Mouse (Mus musculus) brain, adult 2 months (tissue): ENCODE results near the gene Snrpf.
A peak's percentile ranks its signal among the peaks of the same experiment; 100 is the strongest.
"Not testable (repeated sequence)": the region's sequence is repeated elsewhere in the genome, so short reads cannot be mapped to it uniquely, and the experiment has no call there.

Experiments used
- DNase-seq: peaks from one replicate; pipeline ENCODE4 v3.0.0; 2011; ENCODE audit warnings: low read depth, low spot score

The Snrpf gene

DNA sequence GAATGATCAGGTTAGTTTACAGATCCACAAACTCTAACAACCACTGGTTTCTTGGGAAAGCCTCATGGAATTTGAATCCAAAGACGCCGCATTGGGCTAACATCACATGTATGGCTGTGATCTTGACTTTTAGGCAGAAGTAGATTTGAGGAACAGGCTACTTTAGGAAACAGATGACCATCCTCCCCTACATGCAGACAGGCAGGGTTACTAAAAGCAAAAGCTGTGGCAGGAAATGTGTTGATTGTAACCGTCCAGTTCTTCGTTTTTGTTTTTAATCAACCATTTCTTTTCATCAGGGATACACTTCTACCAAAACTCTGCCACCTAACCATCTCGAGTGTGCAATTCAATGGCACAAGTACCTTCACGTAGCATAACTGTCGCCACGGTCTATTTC, 13.5 kb downstream of the Snrpf start:
- DNase-seq, result no peak

DNA sequence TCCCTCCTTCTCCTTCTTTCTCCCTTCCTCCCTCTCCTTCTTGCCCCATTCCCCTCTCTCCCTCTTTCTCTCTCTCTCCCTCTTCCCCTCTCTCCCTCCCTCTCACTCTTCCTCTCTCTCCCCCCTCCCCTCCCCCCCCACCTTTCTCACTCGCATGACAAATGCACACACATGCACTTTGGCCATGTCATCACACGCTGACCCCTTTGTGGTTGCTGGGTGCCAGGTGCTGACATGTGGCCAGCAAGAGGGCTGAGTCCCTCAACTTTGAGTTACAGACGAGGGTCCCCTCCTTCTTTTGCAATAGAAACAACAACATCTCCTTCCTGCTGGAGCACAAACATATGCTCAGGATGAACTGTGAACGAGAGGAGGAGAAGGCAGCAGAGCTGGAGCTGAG, 14.5 kb downstream of the Snrpf start:
- no peak for DNase-seq

DNA sequence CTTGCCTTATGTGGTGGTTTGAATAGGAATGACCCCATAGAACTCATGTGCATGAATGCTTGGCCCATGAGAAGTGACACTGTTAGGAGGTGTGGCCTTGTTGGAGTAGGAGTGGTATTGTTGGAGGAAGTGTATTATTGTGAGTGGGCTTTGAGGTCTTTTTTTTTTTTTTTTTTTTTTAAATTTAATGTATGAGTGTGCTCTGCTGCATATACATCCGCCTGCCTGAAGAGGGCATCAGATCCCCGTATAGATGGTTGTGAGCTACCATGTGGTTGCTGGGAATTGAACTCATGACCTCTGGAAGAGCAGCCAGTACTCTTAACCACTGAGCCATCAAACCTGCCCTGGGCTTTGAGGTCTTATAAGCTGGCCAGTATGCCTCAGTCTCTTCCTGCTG, 17.3 kb downstream of the Snrpf start:
- no peak for DNase-seq

DNA sequence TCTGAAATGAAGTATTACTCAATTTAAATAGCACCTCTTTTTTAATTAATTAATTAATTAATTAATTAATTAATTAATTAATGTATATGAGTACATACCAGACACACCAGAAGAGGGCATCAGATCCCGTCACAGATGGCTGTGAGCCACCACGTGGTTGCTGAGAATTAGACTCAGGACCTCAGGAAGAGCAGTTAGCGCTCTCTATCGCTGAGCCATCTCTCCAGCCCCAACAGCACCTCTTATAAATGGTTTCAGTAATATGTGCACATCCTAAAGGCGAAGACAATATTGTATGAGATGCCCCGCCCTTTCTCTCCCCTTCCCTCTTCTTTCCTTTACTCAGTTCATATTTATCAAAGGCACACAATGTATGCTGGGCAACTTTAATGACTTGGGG, 20.8 kb downstream of the Snrpf start:
- DNase-seq, result no peak

DNA sequence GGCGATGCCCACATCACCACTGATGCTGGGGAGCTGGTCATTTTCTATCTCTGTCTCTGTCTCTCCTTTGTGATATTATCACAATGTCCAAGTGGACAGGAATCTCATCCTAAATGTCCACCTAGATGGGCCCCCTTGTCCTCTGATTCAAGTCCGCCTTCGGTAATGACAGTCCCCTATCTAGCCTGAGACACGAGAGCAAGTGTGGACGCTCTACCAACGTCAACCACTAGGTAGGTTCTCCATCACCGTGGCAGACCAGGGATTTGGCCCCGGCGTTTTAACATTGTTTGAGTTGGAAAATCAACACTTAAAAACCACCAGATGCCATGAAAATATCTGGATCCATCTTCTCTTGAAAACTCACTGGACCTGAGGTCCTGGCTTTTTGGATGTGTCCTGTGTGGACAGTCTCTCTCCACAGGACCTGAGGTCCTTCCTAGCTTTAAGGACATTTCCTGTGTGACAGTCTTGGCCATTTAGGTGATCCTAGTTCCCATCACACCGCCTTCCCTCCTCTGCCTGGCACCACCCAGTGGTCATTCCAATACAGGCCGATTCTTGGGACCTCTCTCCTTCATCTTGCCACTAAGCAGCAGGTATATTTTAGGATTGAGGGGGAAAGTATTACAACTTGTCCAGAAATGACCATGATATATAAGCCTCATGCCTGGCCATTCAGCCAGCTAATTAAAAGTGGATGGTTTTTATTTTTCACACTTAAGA, 21.5 kb downstream of the Snrpf start:
- no peak for DNase-seq

DNA sequence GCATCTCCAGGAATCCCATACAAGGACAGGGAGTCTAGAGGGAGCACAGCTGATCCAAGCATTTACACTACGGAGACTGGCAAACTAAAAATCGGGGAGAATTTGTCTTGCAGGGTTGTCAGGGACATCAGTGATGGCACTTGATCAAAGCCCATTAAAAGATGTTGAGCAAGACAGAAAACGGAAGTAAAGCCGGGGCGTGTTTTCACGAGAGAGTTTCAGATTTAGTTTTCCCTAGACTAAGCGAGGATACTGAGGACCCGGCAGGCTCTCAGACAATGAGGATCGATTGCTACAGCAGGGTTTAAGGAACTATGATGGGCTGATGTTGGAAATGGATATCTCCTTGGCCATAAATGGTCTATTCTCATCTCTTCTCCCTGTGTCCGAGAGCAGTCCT, 22.4 kb downstream of the Snrpf start:
- no peak for DNase-seq

DNA sequence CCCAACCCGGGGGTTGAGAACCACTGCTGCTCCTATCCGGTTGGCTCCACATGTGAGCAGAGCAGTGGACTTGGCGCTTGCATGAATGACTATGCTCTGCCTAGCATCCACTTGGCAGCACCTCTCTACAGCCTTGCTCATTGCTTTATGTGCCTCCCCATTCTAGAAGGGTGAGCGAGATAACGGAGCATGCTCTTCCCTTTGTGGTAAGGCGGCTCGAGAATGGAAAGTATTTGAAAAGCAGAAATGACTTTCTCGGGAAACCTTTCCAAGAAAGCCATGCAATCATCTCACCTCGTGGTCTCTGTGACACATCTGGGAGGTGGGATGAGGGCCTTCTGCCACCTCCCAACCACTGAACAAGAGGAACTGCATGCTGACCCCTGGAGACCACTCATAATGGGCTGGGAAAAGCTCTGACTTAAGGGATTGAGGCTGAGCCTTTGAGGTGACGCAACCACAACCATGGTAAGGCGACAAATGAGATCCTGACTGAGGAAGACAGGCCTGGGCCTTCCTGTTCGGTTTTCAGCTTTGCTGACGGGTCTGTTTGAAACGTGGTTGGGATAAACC, 24.9 kb downstream of the Snrpf start:
- DNase-seq, result no peak

DNA sequence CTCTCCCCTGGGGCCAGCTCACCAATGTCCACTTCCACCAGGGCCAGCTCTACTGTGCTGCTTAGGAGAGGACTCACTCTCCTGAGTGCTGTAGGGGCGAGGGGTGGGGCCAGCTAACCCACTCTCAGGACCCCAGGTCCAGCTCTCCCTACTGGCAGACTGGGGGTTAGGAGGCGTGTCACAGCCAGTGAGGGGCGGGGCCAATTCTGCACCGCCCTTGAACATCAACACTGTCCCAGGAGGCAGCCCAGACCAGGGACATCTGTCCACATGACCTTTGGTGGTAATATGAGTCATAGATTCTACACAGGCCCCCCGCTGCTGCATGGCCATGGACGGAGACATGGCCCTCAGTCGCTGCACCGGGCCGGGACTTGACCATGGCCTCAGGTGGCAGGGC, 29.7 kb downstream of the Snrpf start:
- no peak for DNase-seq

DNA sequence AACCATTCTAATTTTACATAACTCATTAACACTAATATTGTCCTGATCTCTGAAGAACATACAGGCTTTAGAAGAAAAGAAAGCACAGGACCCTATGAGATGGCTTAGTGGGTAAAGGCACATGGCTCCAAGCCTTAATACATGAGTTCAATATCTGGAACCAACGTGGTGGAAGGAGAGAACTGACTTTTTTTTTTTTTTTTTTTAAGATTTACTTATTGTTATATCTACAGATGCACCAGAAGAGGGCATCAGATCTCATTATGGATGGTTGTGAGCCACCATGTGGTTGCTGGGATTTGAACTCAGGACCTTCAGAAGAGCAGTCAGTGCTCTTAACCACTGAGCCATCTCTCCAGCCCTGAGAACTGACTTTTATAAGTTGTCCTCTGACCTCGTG, 31.5 kb downstream of the Snrpf start:
- DNase-seq, result not testable (repeated sequence)

DNA sequence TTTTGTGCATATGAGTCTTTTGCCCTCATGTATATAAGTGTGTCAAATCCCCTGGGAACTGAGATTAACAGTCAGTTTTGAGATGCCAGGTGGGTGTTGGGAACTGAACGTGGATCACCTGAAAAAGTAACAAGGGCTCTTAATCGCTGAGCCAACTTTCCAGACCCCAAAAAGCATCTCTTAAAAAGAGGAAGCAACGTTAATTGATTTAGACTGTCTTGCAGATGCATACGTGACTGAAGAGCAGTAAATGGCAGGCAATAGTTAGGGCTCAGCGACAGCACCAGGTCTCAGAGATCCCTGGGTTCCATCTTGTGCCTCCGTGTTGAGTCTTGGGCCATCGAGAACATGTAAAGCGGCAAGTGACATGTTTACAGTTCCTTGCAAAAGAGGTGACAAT, 36.9 kb downstream of the Snrpf start:
- no peak for DNase-seq

DNA sequence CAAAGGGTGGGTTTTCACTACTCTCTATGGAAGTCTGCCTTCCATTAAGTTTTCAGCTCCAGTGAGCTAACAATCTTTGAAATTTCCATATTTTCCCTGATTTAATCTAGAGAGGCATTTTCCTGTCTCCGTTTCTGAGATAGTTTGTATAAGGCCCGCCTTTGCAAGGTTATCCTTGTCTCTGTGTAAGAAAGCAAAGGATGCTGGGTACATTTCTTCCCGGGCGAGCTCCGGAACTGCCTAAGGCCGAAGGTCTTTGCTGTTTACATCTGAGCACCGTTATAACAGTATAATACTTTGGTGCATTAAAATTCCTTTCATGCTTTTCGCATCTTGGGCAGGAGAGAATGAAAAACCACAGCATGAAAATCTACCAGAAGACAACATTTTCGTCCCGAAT, 39.7 kb downstream of the Snrpf start:
- DNase-seq, result no peak

DNA sequence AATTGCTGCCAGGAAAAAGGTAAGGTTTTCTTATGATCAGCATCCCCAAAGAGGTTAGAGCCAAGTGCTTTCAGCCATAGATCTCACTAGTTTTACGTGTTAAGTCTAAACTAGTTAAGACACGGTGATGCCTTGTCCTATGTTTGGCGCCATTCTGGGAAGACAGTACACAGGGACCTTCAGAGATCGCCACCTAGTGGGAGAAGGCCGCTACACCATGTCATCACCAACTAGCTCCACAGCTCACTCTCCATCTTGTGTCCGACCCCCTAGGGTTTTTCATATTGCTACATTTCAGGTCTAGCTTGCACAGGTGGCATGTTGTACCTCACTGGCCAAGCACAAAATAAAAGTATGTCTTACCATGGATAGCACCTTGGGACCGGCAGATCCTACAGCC, 40.5 kb downstream of the Snrpf start:
- peak; percentile 89 for DNase-seq

DNA sequence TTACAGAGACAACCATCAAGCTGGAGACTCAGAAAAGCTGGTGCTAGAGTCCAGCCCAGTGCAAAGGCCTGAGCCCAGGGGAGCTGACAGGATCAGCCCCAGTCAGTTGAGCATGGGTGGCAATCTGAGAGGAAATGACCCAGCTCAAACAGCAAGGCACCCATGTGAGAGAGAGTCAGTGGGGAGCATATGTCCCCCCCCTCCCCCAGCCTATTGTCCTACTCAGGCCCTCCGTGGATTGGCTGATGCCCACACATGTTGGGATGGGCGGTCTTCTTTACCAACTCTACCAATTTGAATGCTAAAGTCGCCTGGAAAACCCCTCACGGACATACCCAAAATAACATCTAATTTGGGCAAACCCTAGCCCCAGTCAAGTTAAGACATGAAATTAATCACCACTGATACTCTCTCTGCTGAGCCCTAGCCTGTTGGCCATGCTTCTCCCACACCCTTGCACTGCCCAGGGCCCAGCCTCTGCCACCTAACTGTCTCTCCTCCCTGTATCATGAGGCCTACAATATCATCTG, 41.7 kb downstream of the Snrpf start:
- no peak for DNase-seq

DNA sequence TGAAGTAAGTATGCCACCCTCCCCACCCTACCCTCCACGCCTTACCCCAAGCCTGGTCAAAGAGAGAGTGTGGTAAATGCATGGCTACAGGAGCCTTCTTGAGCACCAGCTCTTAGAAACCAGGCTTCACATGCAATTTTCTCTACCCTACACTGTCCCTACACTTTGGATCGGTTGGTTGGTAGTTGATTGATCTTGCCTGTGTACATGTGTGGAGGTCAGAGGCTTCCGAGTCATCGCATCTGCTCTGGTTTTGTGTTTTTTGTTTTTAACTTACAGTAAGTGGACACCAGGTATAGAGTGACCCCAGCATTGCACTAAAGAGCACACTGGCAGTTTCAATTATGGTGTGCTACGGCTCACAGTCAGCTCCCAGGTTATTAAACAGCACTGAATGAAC, 45.3 kb downstream of the Snrpf start:
- DNase-seq, result no peak

DNA sequence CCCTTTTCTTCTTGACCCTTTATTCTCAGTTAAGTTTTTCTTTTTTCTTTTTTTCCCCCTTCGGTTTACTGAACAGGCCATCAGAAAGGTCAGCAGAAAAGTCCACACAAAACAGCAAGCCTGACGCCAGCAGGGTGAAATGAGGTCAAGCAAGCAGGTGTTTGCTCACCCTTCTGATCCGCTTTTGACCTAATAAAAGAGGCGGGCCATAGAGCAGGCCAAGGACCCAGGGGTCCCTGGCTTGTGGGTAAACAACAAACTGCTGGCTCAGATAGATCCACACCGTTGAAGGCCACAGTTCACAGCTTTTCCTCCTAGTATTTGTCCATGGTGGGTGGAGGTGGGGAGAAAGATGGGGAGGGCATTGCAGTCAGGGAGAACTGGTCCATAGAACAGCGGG, 46.3 kb downstream of the Snrpf start:
- no peak for DNase-seq

DNA sequence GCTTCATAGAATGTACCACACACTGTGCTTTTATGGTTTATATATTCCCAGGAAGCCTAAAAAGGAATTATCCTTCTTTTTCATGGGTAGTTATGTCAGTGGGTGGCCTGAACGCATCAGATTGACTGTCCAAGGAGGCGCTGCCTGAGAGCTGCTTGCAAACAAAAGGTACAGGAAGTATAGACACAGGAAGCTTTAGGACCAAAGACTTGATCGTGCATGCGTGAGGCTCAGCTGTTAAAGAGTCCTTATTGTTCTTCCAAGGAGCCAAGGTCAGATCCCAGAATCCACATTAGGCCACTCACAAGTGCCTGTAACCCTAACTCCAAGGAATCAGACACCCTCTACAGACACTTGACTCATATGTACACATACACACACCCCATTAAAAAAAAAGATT, 47.1 kb downstream of the Snrpf start:
- DNase-seq, result no peak

DNA sequence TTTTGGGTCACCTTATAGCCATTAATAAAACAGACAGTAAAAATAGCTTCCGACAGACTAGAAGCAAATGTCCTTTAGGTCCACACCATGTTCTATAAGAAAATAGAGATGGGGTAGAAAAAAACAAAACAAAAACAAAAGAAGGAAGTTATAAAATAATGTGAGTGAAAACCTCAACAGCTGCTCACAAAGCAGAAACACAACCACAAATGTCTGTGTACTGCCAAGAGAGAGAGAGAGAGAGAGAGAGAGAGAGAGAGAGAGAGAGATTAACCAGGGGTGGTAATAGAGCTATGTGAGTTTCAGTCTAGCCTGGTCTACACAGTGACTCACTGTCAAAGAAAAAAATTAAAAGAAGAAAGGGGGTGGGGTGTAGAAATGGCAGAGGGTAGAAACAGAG, 47.9 kb downstream of the Snrpf start:
- DNase-seq, result no peak

DNA sequence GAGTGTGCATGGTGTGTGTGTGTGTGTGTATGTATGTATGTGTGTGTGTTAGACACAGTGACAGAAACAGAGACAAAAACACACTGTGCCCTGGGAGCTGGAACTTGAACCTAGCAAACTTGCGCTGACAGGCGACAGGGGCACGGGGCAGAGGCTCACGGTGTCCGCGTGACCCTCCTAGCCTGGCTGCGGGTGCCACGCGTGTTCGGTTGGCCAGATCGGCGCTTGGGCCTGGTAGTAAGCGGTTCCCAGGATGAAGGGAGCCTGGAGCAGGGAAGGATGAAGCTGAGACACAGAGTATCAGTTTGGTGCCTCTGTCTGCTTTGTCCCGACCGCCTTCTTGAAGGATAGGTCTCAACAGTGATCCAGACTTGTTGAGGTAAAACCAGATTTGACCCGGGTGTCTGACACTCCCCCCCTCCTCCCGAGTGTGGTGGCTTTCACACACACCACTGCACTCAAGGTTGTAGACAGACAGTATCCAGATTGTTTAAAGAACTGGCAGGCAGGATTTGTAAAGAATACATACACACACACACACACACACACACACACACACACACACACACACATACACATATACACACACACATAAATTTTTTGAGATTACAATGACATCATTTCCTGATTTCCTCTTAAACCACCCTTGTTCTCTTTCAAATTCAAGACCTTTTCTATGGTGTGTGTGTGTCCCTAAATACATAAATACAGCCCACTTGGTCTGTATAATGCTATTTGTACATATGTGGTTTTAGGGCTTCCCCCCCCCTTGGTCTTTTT, 48.9 kb downstream of the Snrpf start, which contains the start of gene Ccdc38:
Gene Ccdc38 (plus strand): TSS at position 202 of the 780 bp plus-strand sequence.
- DNase-seq, result no peak

DNA sequence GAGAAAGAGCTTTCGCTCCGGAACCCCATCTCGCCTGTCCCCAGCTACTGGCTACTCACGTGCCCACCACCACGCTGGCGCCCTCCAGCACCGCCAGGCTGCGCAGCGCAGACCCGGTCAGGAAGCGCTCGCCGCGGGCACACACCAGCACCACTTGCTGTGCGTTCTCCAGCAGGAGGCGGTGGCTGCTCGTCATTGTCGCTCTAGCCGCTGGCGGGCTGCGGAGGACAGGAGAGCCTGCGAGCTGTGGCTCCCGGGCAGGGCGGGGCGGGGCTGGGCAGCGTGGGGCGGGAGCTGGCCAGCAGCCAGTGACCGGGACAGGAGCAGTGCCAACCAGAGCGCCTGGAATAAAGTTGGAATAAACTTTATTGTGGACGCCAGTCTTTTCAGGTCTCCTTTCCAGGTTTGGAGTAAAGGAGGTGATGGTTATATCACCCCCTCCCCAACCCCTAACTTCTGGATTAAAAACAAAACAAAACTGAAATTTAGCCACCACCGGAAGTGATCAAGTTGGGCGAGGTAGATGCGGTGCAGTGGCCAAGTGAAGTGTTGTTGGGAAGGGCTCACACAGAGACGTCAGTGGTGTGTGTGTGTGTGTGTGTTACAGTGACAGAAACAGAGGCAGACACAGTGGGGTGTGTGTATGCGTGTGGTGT, 49.6 kb downstream of the Snrpf start, which contains the start of gene Amdhd1:
Gene Amdhd1 (minus strand): TSS at position 259 of the 656 bp plus-strand sequence.
- peak; percentile 81 for DNase-seq

DNA sequence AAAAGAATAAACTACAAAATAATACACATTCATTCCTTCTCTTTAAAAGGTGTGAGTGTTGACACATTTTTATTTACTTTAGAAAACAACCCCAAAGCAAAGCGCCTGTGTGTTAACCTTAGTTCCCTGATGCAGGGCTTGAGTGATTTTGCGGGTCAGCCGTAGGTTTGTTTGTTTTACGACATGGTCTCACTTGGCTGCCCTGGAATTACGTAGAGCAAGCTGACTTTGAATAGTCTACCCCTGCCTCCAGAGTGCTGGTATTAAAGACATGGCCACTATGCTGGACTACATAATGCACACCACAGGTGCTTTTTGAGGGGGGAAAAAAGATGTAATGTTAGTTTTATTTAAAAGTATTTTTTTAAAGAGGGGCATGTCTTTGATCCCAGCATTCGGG, 50.7 kb downstream of the Snrpf start:
- DNase-seq, result no peak

DNA sequence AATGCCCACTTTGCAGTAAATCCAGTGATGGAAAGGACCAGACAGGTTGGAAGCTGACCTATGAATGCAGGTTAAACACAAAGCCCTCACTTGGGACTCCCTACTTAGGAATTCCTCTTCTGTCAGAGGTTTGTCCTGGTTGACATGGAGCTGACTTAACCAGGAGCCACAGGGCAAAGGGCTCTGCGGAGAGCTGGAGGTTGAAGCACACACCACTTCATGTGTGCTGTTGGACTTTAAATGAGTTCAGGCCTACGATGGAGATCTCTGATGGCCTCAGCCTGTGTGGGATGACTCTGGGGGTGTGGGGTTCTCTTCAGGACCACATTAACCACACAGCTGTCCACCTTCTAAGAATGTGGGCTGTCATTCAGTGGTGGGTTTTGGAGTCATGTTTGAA, 51.2 kb downstream of the Snrpf start:
- no peak for DNase-seq
